Mouse (Mus musculus) embryonic facial prominence, embryonic 13.5 days (tissue): ENCODE measurements at regions not wholly inside any gene's neighbourhood (a gene's known extent, or its start where the extent isn't known, plus 50 kb on each side); places are given as distances from the start of the nearest gene placed in this dataset.

Experiments used
- ATAC-seq: fragments of 200-750 bp; cut with Nextera tagmentation; 2 replicates; pipeline ENCODE4 v1.8.0; 2017; ENCODE audit warnings: low read depth; ENCODE audit not compliant: insufficient number of reproducible peaks, insufficient read depth, low FRiP score, low TSS enrichment
- H3K27ac ChIP-seq: fragments of 300-500 bp; sonication (generic); 2 replicates; pipeline ENCODE4 v1.5.1; 2015; ENCODE audit warnings: moderate library complexity, mild to moderate bottlenecking, inconsistent platforms
- H3K27me3 ChIP-seq: fragments of 300-500 bp; sonication (generic); 2 replicates; pipeline ENCODE4 v1.6.1; 2015; ENCODE audit warnings: mild to moderate bottlenecking, inconsistent platforms
- H3K36me3 ChIP-seq: fragments of 300-500 bp; sonication (generic); 2 replicates; pipeline ENCODE4 v1.6.1; 2015; ENCODE audit warnings: mild to moderate bottlenecking, inconsistent platforms
- H3K4me1 ChIP-seq: fragments of 300-500 bp; sonication (generic); 2 replicates; pipeline ENCODE4 v1.6.1; 2015; ENCODE audit warnings: inconsistent platforms
- H3K4me2 ChIP-seq: fragments of 300-500 bp; sonication (generic); 2 replicates; pipeline ENCODE4 v1.6.1; 2015; ENCODE audit warnings: moderate library complexity, mild to moderate bottlenecking, inconsistent platforms
- H3K4me3 ChIP-seq: fragments of 300-500 bp; sonication (generic); 2 replicates; pipeline ENCODE4 v1.5.1; 2015; ENCODE audit warnings: mild to moderate bottlenecking, inconsistent platforms
- H3K9ac ChIP-seq: fragments of 300-500 bp; sonication (generic); 2 replicates; pipeline ENCODE4 v1.6.1; 2015; ENCODE audit warnings: mild to moderate bottlenecking, inconsistent platforms
- H3K9me3 ChIP-seq: fragments of 300-500 bp; sonication (generic); 2 replicates; pipeline ENCODE4 v1.6.1; 2016; ENCODE audit warnings: inconsistent platforms
- WGBS: fragments of 180-500 bp; shearing (Covaris S2); methylation state at CpG from one replicate; pipeline ENCODE4 v1.1.7; 2015; ENCODE audit warnings: mixed read lengths; 5-methylcytosine and 5-hydroxymethylcytosine counted together

- Histone ChIP-seq H3K4me2 (no peak overlapping the region), H3K27me3 (no peaks in the 10 kb centered on the region), H3K36me3 (no peaks in the 10 kb centered on the region), H3K9me3 (no peaks in the 10 kb centered on the region), H3K4me1 (no peaks in the 10 kb centered on the region), H3K27ac (no peak overlapping the region), H3K4me3 (no peak overlapping the region), H3K9ac (no peak overlapping the region)
- no peak for ATAC-seq
- WGBS, result 88% methylated on average over 2 of the region's 2 CpGs
Observed at GRCm38 (mm10) chr11:31529686-31530085, 142.0 kb downstream of the Bod1 start.

- Histone ChIP-seq H3K4me2 (no peak overlapping the region), H3K27me3 (no peaks in the 10 kb centered on the region), H3K4me3 (no peak overlapping the region), H3K27ac (no peak overlapping the region), H3K9me3 (no peaks in the 10 kb centered on the region), H3K36me3 (no peaks in the 10 kb centered on the region), H3K4me1 (no peaks in the 10 kb centered on the region), H3K9ac (no peak overlapping the region)
- no peak for ATAC-seq
- WGBS, result 65% methylated on average over 2 of the region's 2 CpGs
Observed at GRCm38 (mm10) chr11:31524708-31525107, 147.0 kb downstream of the Bod1 start.

GRCm38 (mm10) chr11:31524065-31524618 lies 147.5 kb downstream of the Bod1 start:
- H3K36me3 ChIP-seq, result no peaks in the 10 kb centered on the region
- H3K4me2 ChIP-seq, result no peak overlapping the region
- no peaks in the 10 kb centered on the region for H3K27me3 ChIP-seq
- no peak overlapping the region for H3K27ac ChIP-seq
- 78% methylated on average over 2 of the region's 2 CpGs for WGBS
- ATAC-seq, result peak; percentile 39; the same call in 1 of the 2 replicates
- no peak overlapping the region for H3K9ac ChIP-seq
- H3K4me3 ChIP-seq, result no peak overlapping the region
- H3K4me1 ChIP-seq, result no peaks in the 10 kb centered on the region
- H3K9me3 ChIP-seq, result no peaks in the 10 kb centered on the region

- WGBS, result 82% methylated on average over 2 of the region's 2 CpGs
- ATAC-seq, result no peak
- no peaks in the 10 kb centered on the region for H3K36me3 ChIP-seq
- no peak overlapping the region for H3K4me3 ChIP-seq
- H3K4me1 ChIP-seq, result no peaks in the 10 kb centered on the region
- no peaks in the 10 kb centered on the region for H3K9me3 ChIP-seq
- no peaks in the 10 kb centered on the region for H3K27me3 ChIP-seq
- no peak overlapping the region for H3K4me2 ChIP-seq
- no peak overlapping the region for H3K9ac ChIP-seq
- no peak overlapping the region for H3K27ac ChIP-seq
Observed at GRCm38 (mm10) chr11:31522127-31522526, 149.6 kb downstream of the Bod1 start.

GRCm38 (mm10) chr11:31520909-31521308 lies 150.8 kb downstream of the Bod1 start:
- no peaks in the 10 kb centered on the region for H3K4me1 ChIP-seq
- no peaks in the 10 kb centered on the region for H3K36me3 ChIP-seq
- ATAC-seq, result no peak
- no peak overlapping the region for H3K4me3 ChIP-seq
- 77% methylated on average over 4 of the region's 4 CpGs for WGBS
- H3K27ac ChIP-seq, result no peak overlapping the region
- no peaks in the 10 kb centered on the region for H3K9me3 ChIP-seq
- H3K27me3 ChIP-seq, result no peaks in the 10 kb centered on the region
- H3K9ac ChIP-seq, result no peak overlapping the region
- H3K4me2 ChIP-seq, result no peak overlapping the region

GRCm38 (mm10) chr11:31503239-31503916 lies 133.5 kb upstream of the Stc2 start:
- 76% methylated on average over 5 of the region's 5 CpGs for WGBS
- H3K27ac ChIP-seq, result no peak overlapping the region
- H3K27me3 ChIP-seq, result no peaks in the 10 kb centered on the region
- no peak overlapping the region for H3K4me2 ChIP-seq
- no peaks in the 10 kb centered on the region for H3K4me1 ChIP-seq
- ATAC-seq, result no peak
- no peaks in the 10 kb centered on the region for H3K36me3 ChIP-seq
- H3K9me3 ChIP-seq, result no peaks in the 10 kb centered on the region
- no peak overlapping the region for H3K9ac ChIP-seq
- H3K4me3 ChIP-seq, result no peak overlapping the region

- no peak for ATAC-seq
- Histone ChIP-seq H3K9me3 (no peaks in the 10 kb centered on the region), H3K4me1 (no peaks in the 10 kb centered on the region), H3K4me3 (no peak overlapping the region), H3K27me3 (no peaks in the 10 kb centered on the region), H3K9ac (no peak overlapping the region), H3K4me2 (no peak overlapping the region), H3K36me3 (no peaks in the 10 kb centered on the region), H3K27ac (no peak overlapping the region)
- 72% methylated on average over 4 of the region's 4 CpGs for WGBS
Observed at GRCm38 (mm10) chr11:31485429-31485828, 115.6 kb upstream of the Stc2 start.

GRCm38 (mm10) chr11:31481057-31481340 lies 111.1 kb upstream of the Stc2 start:
- H3K27me3 ChIP-seq, result no peaks in the 10 kb centered on the region
- no peak for ATAC-seq
- H3K9me3 ChIP-seq, result no peaks in the 10 kb centered on the region
- H3K4me1 ChIP-seq, result no peaks in the 10 kb centered on the region
- H3K4me3 ChIP-seq, result no peak overlapping the region
- H3K9ac ChIP-seq, result no peak overlapping the region
- no peak overlapping the region for H3K4me2 ChIP-seq
- H3K36me3 ChIP-seq, result no peaks in the 10 kb centered on the region
- no peak overlapping the region for H3K27ac ChIP-seq
- WGBS, result 87% methylated on average over 1 of the region's 1 CpGs

- no peak overlapping the region for H3K4me3 ChIP-seq
- H3K27ac ChIP-seq, result no peak overlapping the region
- H3K36me3 ChIP-seq, result no peaks in the 10 kb centered on the region
- WGBS, result 79% methylated on average over 5 of the region's 5 CpGs
- H3K9me3 ChIP-seq, result no peaks in the 10 kb centered on the region
- ATAC-seq, result no peak
- no peak overlapping the region for H3K4me2 ChIP-seq
- no peaks in the 10 kb centered on the region for H3K27me3 ChIP-seq
- H3K9ac ChIP-seq, result no peak overlapping the region
- no peaks in the 10 kb centered on the region for H3K4me1 ChIP-seq
Observed at GRCm38 (mm10) chr11:31480225-31481056, 110.6 kb upstream of the Stc2 start.

- H3K27ac ChIP-seq, result no peak overlapping the region
- no peaks in the 10 kb centered on the region for H3K27me3 ChIP-seq
- 53% methylated on average over 1 of the region's 1 CpGs for WGBS
- no peak overlapping the region for H3K9ac ChIP-seq
- H3K4me3 ChIP-seq, result no peak overlapping the region
- H3K4me1 ChIP-seq, result no peaks in the 10 kb centered on the region
- no peaks in the 10 kb centered on the region for H3K36me3 ChIP-seq
- no peak overlapping the region for H3K4me2 ChIP-seq
- no peak; the same call in 1 of the 2 replicates for ATAC-seq
- H3K9me3 ChIP-seq, result no peaks in the 10 kb centered on the region
Observed at GRCm38 (mm10) chr11:31477763-31478162, 107.9 kb upstream of the Stc2 start.

GRCm38 (mm10) chr11:31477104-31477503 lies 107.2 kb upstream of the Stc2 start:
- no peaks in the 10 kb centered on the region for H3K9me3 ChIP-seq
- H3K4me3 ChIP-seq, result no peak overlapping the region
- no peaks in the 10 kb centered on the region for H3K27me3 ChIP-seq
- ATAC-seq, result no peak
- H3K36me3 ChIP-seq, result no peaks in the 10 kb centered on the region
- WGBS, result 64% methylated on average over 3 of the region's 3 CpGs
- H3K4me2 ChIP-seq, result no peak overlapping the region
- H3K27ac ChIP-seq, result no peak overlapping the region
- H3K9ac ChIP-seq, result no peak overlapping the region
- no peaks in the 10 kb centered on the region for H3K4me1 ChIP-seq

- H3K4me3 ChIP-seq, result no peak overlapping the region
- ATAC-seq, result no peak
- H3K27me3 ChIP-seq, result no peaks in the 10 kb centered on the region
- no peaks in the 10 kb centered on the region for H3K36me3 ChIP-seq
- H3K4me1 ChIP-seq, result no peaks in the 10 kb centered on the region
- no peaks in the 10 kb centered on the region for H3K9me3 ChIP-seq
- no peak overlapping the region for H3K9ac ChIP-seq
- no peak overlapping the region for H3K27ac ChIP-seq
- 62% methylated on average over 4 of the region's 4 CpGs for WGBS
- H3K4me2 ChIP-seq, result no peak overlapping the region
Observed at GRCm38 (mm10) chr11:31473017-31473416, 103.1 kb upstream of the Stc2 start.
